Mouse (Mus musculus): ENCODE data around the gene Tns3. TPM values are rescaled to one million over a fixed set of nuclear protein-coding genes. Genes with fewer than 3 reads are reported as not detected.

Tns3 gene
- polyA plus RNA-seq, 1 experiment = 23.4 TPM

DNA sequence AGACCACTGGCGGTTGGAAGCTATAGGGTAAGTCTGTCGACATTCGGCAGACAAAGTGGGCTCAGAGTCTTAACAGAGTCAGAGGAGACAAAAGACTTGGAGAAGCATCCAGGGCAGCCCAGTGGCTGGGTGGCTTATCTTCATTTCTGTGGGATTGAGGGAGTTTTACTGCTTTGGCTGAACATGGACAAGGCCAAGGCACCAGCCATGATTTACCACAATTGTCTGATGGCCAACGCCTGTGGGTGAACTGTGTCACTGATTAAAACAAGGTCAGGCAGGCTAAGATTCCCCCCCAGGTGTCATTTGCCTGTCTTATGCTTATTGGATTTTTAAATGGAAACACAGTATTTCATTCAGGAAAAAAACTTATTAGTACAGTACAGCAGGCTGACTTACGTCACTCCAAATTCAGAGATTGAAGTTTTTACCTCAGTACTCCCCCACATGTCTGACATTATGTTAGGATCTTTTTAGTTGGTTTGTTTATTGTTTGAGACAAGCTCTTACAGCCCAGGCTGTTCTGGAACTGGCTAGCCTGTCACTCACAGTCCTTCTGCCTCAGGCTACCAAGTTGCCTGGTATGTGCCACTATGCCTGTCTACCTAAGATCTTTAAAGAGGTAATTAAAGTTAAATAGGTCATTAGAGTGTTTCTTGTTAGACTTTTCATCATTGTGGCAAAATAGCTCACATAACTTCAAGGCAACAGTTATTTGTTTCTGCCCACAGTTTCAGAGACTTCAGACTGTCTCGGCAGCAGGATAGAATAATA is 11.6 kb upstream of the Tns3 start:
- Histone ChIP-seq H3K4me3 (no peak overlapping the region), H3K79me2 (ENCODE audit: control insufficient read depth, insufficient read depth) (no peaks in the 10 kb centered on the region), H3K36me3 (ENCODE audit: control insufficient read depth, insufficient read depth) (no peaks in the 10 kb centered on the region), H3K27me3 (ENCODE audit: control insufficient read depth, insufficient read depth, insufficient read length) (no peaks in the 10 kb centered on the region), H3K4me2 (ENCODE audit: low read depth) (peak overlapping the region; percentile 13), H3ac (ENCODE audit: control insufficient read depth, insufficient read length) (no peak overlapping the region)
- no peak for TF ChIP-seq SRF (IDR thresholded peaks at IDR 0.05; ENCODE audit: control insufficient read depth, insufficient read length, low read depth)
- no peak for TF ChIP-seq POLR2A (IDR thresholded peaks at IDR 0.05; ENCODE audit: insufficient read length, low read depth)
- TF ChIP-seq REST (IDR thresholded peaks at IDR 0.05; ENCODE audit: insufficient read depth, insufficient read length) = no peak
- TF ChIP-seq MYOD1 (IDR thresholded peaks at IDR 0.05; ENCODE audit: control insufficient read depth in 1 of 3, insufficient read length in 2 of 3, low read depth in 2 of 3) = no peak
- no peak for TF ChIP-seq MAX (IDR thresholded peaks at IDR 0.05; ENCODE audit: low read depth)
- TF ChIP-seq USF1 (IDR thresholded peaks at IDR 0.05; ENCODE audit: low read depth) = no peak
- TF ChIP-seq TCF12 (IDR thresholded peaks at IDR 0.05; ENCODE audit: insufficient read depth, poor library complexity, severe bottlenecking) = no peak
- TF ChIP-seq TCF3 (IDR thresholded peaks at IDR 0.05; ENCODE audit: insufficient read length, low read depth) = no peak
- no peak for TF ChIP-seq CEBPB (IDR thresholded peaks at IDR 0.05; ENCODE audit: insufficient read depth, poor library complexity, severe bottlenecking)
- no peak for TF ChIP-seq POLR2AphosphoS2 (IDR thresholded peaks at IDR 0.05; ENCODE audit: insufficient read length, low read depth)
- no peak for TF ChIP-seq E2F4 (IDR thresholded peaks at IDR 0.05; ENCODE audit: insufficient read depth)
- TF ChIP-seq MYOG (IDR thresholded peaks at IDR 0.05; ENCODE audit: control insufficient read depth in 1 of 3, insufficient read depth in 1 of 3, insufficient read length in 2 of 3, low read depth in 2 of 3) = no peak

DNA sequence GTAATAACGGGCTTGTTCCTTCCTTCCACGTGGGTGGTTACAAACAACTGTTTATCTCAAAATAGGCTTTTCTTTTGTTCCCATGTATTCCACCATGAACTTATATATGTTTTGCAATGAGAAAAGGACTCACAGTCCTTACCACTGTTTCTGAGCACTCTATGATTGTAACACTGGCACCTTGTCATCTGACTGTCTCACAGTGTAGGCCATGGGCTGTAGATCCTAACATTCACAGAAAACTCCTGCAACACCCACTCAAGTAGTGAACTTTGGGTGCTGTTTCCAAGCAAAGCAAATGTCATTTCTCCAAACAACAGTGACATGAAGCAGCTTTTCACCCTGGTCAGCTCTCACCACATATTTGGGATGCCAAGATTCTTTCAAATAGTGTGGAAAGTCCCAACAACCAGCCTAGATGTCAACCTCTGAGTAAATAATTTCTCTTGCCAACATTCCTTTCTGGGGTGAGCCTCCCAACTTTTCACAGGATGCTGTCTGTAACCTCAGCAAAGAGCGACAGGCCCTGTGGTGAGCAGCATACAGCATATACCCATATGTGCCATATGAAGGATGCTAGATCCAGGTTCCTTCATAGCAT is 10.3 kb upstream of the Tns3 start:
- H3K27me3 ChIP-seq (ENCODE audit: control insufficient read depth, insufficient read depth, insufficient read length) = no peaks in the 10 kb centered on the region
- TF ChIP-seq POLR2A (IDR thresholded peaks at IDR 0.05; ENCODE audit: insufficient read length, low read depth) (no peak), E2F4 (IDR thresholded peaks at IDR 0.05; ENCODE audit: insufficient read depth) (no peak), USF1 (IDR thresholded peaks at IDR 0.05; ENCODE audit: low read depth) (no peak), REST (IDR thresholded peaks at IDR 0.05; ENCODE audit: insufficient read depth, insufficient read length) (no peak), TCF12 (IDR thresholded peaks at IDR 0.05; ENCODE audit: insufficient read depth, poor library complexity, severe bottlenecking) (no peak), CEBPB (IDR thresholded peaks at IDR 0.05; ENCODE audit: insufficient read depth, poor library complexity, severe bottlenecking) (no peak), MYOG (IDR thresholded peaks at IDR 0.05; ENCODE audit: control insufficient read depth in 1 of 3, insufficient read depth in 1 of 3, insufficient read length in 2 of 3, low read depth in 2 of 3) (peak in 1 of 3 experiments; percentile 2), SRF (IDR thresholded peaks at IDR 0.05; ENCODE audit: control insufficient read depth, insufficient read length, low read depth) (no peak), TCF3 (IDR thresholded peaks at IDR 0.05; ENCODE audit: insufficient read length, low read depth) (no peak)

DNA sequence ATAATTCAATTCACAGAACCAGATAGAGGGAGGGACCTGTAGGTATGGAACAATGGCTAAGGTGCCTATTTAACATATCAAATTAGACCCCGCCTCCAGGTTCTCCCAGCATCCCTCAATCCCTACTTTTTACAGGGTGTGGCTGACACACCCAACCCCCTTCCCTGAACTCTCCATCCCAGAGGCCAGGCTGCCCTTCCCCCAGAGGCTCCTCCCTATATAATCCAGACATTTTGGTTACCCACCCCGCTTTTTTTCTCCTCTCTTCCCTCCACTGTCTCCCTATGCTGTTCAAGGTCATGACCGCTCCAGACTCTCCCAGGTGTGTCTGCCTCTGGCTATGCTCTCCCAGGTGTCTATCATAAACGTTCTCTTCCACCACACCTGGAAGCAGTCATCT is 7.4 kb upstream of the Tns3 start:
- Histone ChIP-seq H3ac (ENCODE audit: control insufficient read depth, insufficient read length) (no peak overlapping the region), H3K36me3 (ENCODE audit: control insufficient read depth, insufficient read depth) (no peaks in the 10 kb centered on the region), H3K4me3 (no peak overlapping the region), H3K79me2 (ENCODE audit: control insufficient read depth, insufficient read depth) (no peaks in the 10 kb centered on the region), H3K4me2 (ENCODE audit: low read depth) (no peak overlapping the region), H3K27me3 (ENCODE audit: control insufficient read depth, insufficient read depth, insufficient read length) (no peaks in the 10 kb centered on the region)
- no peak for TF ChIP-seq TCF12 (IDR thresholded peaks at IDR 0.05; ENCODE audit: insufficient read depth, poor library complexity, severe bottlenecking)
- no peak for TF ChIP-seq POLR2A (IDR thresholded peaks at IDR 0.05; ENCODE audit: insufficient read length, low read depth)
- TF ChIP-seq USF1 (IDR thresholded peaks at IDR 0.05; ENCODE audit: low read depth) = no peak
- no peak for TF ChIP-seq MAX (IDR thresholded peaks at IDR 0.05; ENCODE audit: low read depth)
- no peak for TF ChIP-seq E2F4 (IDR thresholded peaks at IDR 0.05; ENCODE audit: insufficient read depth)
- no peak for TF ChIP-seq TCF3 (IDR thresholded peaks at IDR 0.05; ENCODE audit: insufficient read length, low read depth)
- TF ChIP-seq REST (IDR thresholded peaks at IDR 0.05; ENCODE audit: insufficient read depth, insufficient read length) = no peak
- TF ChIP-seq MYOG (IDR thresholded peaks at IDR 0.05; ENCODE audit: control insufficient read depth in 1 of 3, insufficient read depth in 1 of 3, insufficient read length in 2 of 3, low read depth in 2 of 3) = no peak
- no peak for TF ChIP-seq SRF (IDR thresholded peaks at IDR 0.05; ENCODE audit: control insufficient read depth, insufficient read length, low read depth)
- TF ChIP-seq MYOD1 (IDR thresholded peaks at IDR 0.05; ENCODE audit: control insufficient read depth in 1 of 3, insufficient read length in 2 of 3, low read depth in 2 of 3) = no peak
- TF ChIP-seq POLR2AphosphoS2 (IDR thresholded peaks at IDR 0.05; ENCODE audit: insufficient read length, low read depth) = no peak
- TF ChIP-seq CEBPB (IDR thresholded peaks at IDR 0.05; ENCODE audit: insufficient read depth, poor library complexity, severe bottlenecking) = no peak

More for the DNA sequence above, 10.3 kb upstream of the Tns3 start:
- H3K4me2 ChIP-seq (ENCODE audit: low read depth) = peak overlapping the region; percentile 13
- H3K4me3 ChIP-seq = no peak overlapping the region
- no peaks in the 10 kb centered on the region for H3K36me3 ChIP-seq (ENCODE audit: control insufficient read depth, insufficient read depth)
- H3K79me2 ChIP-seq (ENCODE audit: control insufficient read depth, insufficient read depth) = no peaks in the 10 kb centered on the region
- no peak overlapping the region for H3ac ChIP-seq (ENCODE audit: control insufficient read depth, insufficient read length)

DNA sequence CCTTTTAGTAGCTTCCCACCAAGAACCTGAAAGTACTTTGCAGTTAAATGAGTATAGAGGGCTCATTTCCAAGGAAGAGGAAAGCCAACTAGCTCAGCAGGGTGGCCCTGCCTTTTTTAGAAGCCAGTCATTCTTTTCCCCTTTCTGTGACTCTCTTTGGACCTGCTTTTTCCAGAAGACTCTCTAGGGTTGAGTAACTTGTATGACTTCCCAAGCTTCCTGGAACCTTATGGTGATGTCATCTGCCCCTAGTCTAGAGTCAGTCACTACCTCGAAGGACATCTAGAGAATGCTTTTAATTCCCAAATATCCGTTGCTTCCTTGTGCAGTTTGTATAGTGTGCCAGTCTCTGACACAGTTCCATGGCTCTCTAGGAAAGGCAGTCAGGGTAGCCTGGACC is 4.8 kb upstream of the Tns3 start:
- TF ChIP-seq POLR2A (IDR thresholded peaks at IDR 0.05; ENCODE audit: insufficient read length, low read depth) (no peak), TCF3 (IDR thresholded peaks at IDR 0.05; ENCODE audit: insufficient read length, low read depth) (no peak), MYOD1 (IDR thresholded peaks at IDR 0.05; ENCODE audit: control insufficient read depth in 1 of 3, insufficient read length in 2 of 3, low read depth in 2 of 3) (no peak), CEBPB (IDR thresholded peaks at IDR 0.05; ENCODE audit: insufficient read depth, poor library complexity, severe bottlenecking) (no peak), TCF12 (IDR thresholded peaks at IDR 0.05; ENCODE audit: insufficient read depth, poor library complexity, severe bottlenecking) (no peak), REST (IDR thresholded peaks at IDR 0.05; ENCODE audit: insufficient read depth, insufficient read length) (no peak), POLR2AphosphoS2 (IDR thresholded peaks at IDR 0.05; ENCODE audit: insufficient read length, low read depth) (no peak), E2F4 (IDR thresholded peaks at IDR 0.05; ENCODE audit: insufficient read depth) (no peak), MYOG (IDR thresholded peaks at IDR 0.05; ENCODE audit: control insufficient read depth in 1 of 3, insufficient read depth in 1 of 3, insufficient read length in 2 of 3, low read depth in 2 of 3) (no peak), SRF (IDR thresholded peaks at IDR 0.05; ENCODE audit: control insufficient read depth, insufficient read length, low read depth) (no peak), USF1 (IDR thresholded peaks at IDR 0.05; ENCODE audit: low read depth) (no peak), MAX (IDR thresholded peaks at IDR 0.05; ENCODE audit: low read depth) (no peak)
- no peak overlapping the region for H3ac ChIP-seq (ENCODE audit: control insufficient read depth, insufficient read length)
- no peak overlapping the region for H3K4me3 ChIP-seq
- no peaks in the 10 kb centered on the region for H3K27me3 ChIP-seq (ENCODE audit: control insufficient read depth, insufficient read depth, insufficient read length)
- no peak overlapping the region for H3K4me2 ChIP-seq (ENCODE audit: low read depth)
- no peaks in the 10 kb centered on the region for H3K79me2 ChIP-seq (ENCODE audit: control insufficient read depth, insufficient read depth)
- H3K36me3 ChIP-seq (ENCODE audit: control insufficient read depth, insufficient read depth) = no peaks in the 10 kb centered on the region
